Mouse (Mus musculus) hindbrain, embryonic 12.5 days (tissue): ENCODE measurements around the gene Mrln. TPM values are rescaled to one million over a fixed set of nuclear protein-coding genes. Genes with fewer than 3 reads are reported as not detected.
"Not testable (repeated sequence)": the region's sequence is repeated elsewhere in the genome, so short reads cannot be mapped to it uniquely, and the experiment has no call there.

ENCODE experiments used
- ATAC-seq: fragments of 200-750 bp; cut with Nextera tagmentation; 2 replicates; pipeline ENCODE4 v1.8.0; 2017; ENCODE audit warnings: moderate TSS enrichment; ENCODE audit not compliant: low FRiP score
- H3K27ac ChIP-seq: fragments of 300-500 bp; sonication (generic); 2 replicates; pipeline ENCODE4 v1.5.1; 2016; ENCODE audit warnings: mild to moderate bottlenecking
- H3K27me3 ChIP-seq: fragments of 300-500 bp; sonication (generic); 2 replicates; pipeline ENCODE4 v1.6.1; 2016; ENCODE audit warnings: mild to moderate bottlenecking
- H3K36me3 ChIP-seq: fragments of 300-500 bp; sonication (generic); 2 replicates; pipeline ENCODE4 v1.6.1; 2016; ENCODE audit warnings: mild to moderate bottlenecking
- H3K4me1 ChIP-seq: fragments of 300-500 bp; sonication (generic); 2 replicates; pipeline ENCODE4 v1.6.1; 2016
- H3K4me2 ChIP-seq: fragments of 300-500 bp; sonication (generic); replicated peaks from 2 replicates; pipeline ENCODE4 v1.6.1; 2016; ENCODE audit warnings: mild to moderate bottlenecking
- H3K4me3 ChIP-seq: fragments of 300-500 bp; sonication (generic); 2 replicates; pipeline ENCODE4 v1.5.1; 2016; ENCODE audit warnings: mild to moderate bottlenecking
- H3K9ac ChIP-seq: fragments of 300-500 bp; sonication (generic); 2 replicates; pipeline ENCODE4 v1.6.1; 2016; ENCODE audit warnings: mild to moderate bottlenecking, moderate library complexity
- H3K9me3 ChIP-seq: fragments of 300-500 bp; sonication (generic); replicated peaks from 2 replicates; pipeline ENCODE4 v1.6.1; 2016; ENCODE audit warnings: mild to moderate bottlenecking
- WGBS: fragments of 180-500 bp; shearing (Covaris S2); methylation state at CpG from one replicate; pipeline ENCODE4 v1.1.7; 2016; 5-methylcytosine and 5-hydroxymethylcytosine counted together
- polyA plus RNA-seq: library from polyadenylated mRNA; unstranded; fragments of >200 nt; fragmentation: Nextera tagmentation; extraction: Ambion mirVana; gene quantifications from 2 replicates; pipeline ENCODE4 v1.2.1, GENCODE M21; 2016

Mrln gene
- polyA plus RNA-seq, 1 experiment from 2014 or later: 3.8 TPM

GRCm38 (mm10) chr10:70198012-70198411 lies 6.5 kb upstream of the Mrln start:
- Histone ChIP-seq H3K27ac (no peak overlapping the region), H3K9me3 (no peaks in the 10 kb centered on the region), H3K36me3 (no peaks in the 10 kb centered on the region), H3K4me1 (no peaks in the 10 kb centered on the region; the same call in 1 of the 2 replicates), H3K27me3 (no peaks in the 10 kb centered on the region), H3K9ac (no peak overlapping the region), H3K4me3 (no peak overlapping the region), H3K4me2 (no peak overlapping the region)
- 75% methylated on average over 6 of the region's 6 CpGs for WGBS
- ATAC-seq: no peak

- no peaks in the 10 kb centered on the region for H3K27me3 ChIP-seq
- 93% methylated on average over 7 of the region's 7 CpGs for WGBS
- no peak overlapping the region for H3K9ac ChIP-seq
- no peaks in the 10 kb centered on the region for H3K36me3 ChIP-seq
- H3K4me1 ChIP-seq: no peaks in the 10 kb centered on the region; the same call in 1 of the 2 replicates
- H3K4me3 ChIP-seq: no peak overlapping the region
- H3K27ac ChIP-seq: no peak overlapping the region
- ATAC-seq: no peak
- H3K9me3 ChIP-seq: no peaks in the 10 kb centered on the region
- no peak overlapping the region for H3K4me2 ChIP-seq
Measured at GRCm38 (mm10) chr10:70198951-70199463, 5.5 kb upstream of the Mrln start.

GRCm38 (mm10) chr10:70199466-70200210 lies 4.8 kb upstream of the Mrln start:
- Histone ChIP-seq H3K4me1 (no peaks in the 10 kb centered on the region; the same call in 1 of the 2 replicates), H3K36me3 (no peaks in the 10 kb centered on the region), H3K27ac (no peak overlapping the region), H3K27me3 (no peaks in the 10 kb centered on the region), H3K4me2 (no peak overlapping the region), H3K9ac (no peak overlapping the region), H3K4me3 (no peak overlapping the region), H3K9me3 (no peaks in the 10 kb centered on the region)
- ATAC-seq: no peak
- WGBS: 90% methylated on average over 6 of the region's 6 CpGs

GRCm38 (mm10) chr10:70200889-70201500 lies 3.5 kb upstream of the Mrln start:
- Histone ChIP-seq H3K27me3 (no peaks in the 10 kb centered on the region), H3K36me3 (no peaks in the 10 kb centered on the region), H3K4me2 (no peak overlapping the region), H3K27ac (no peak overlapping the region), H3K4me1 (no peaks in the 10 kb centered on the region; the same call in 1 of the 2 replicates), H3K9me3 (no peaks in the 10 kb centered on the region), H3K9ac (no peak overlapping the region), H3K4me3 (no peak overlapping the region)
- WGBS: 70% methylated on average over 12 of the region's 12 CpGs
- no peak for ATAC-seq

GRCm38 (mm10) chr10:70211281-70211680 lies 6.8 kb downstream of the Mrln start:
- no peaks in the 10 kb centered on the region for H3K4me1 ChIP-seq
- WGBS: 84% methylated on average over 9 of the region's 9 CpGs
- no peak overlapping the region for H3K4me3 ChIP-seq
- ATAC-seq: no peak
- no peaks in the 10 kb centered on the region for H3K36me3 ChIP-seq
- no peak overlapping the region for H3K4me2 ChIP-seq
- H3K27ac ChIP-seq: no peak overlapping the region
- H3K9ac ChIP-seq: no peak overlapping the region
- no peaks in the 10 kb centered on the region for H3K9me3 ChIP-seq
- no peaks in the 10 kb centered on the region for H3K27me3 ChIP-seq

- Histone ChIP-seq H3K4me1 (no peaks in the 10 kb centered on the region), H3K27ac (no peak overlapping the region), H3K4me2 (no peak overlapping the region), H3K27me3 (no peaks in the 10 kb centered on the region; the same call in 1 of the 2 replicates), H3K9me3 (no peaks in the 10 kb centered on the region), H3K4me3 (no peak overlapping the region), H3K36me3 (no peaks in the 10 kb centered on the region), H3K9ac (no peak overlapping the region)
- 69% methylated on average over 5 of the region's 5 CpGs for WGBS
- ATAC-seq: no peak
Measured at GRCm38 (mm10) chr10:70220971-70221370, 16.5 kb downstream of the Mrln start.

- ATAC-seq, H3K9me3 ChIP-seq, H3K4me1 ChIP-seq, H3K27ac ChIP-seq, H3K9ac ChIP-seq, H3K36me3 ChIP-seq, H3K27me3 ChIP-seq, H3K4me2 ChIP-seq, H3K4me3 ChIP-seq: not testable (repeated sequence)
- WGBS: 93% methylated on average over 8 of the region's 8 CpGs
Measured at GRCm38 (mm10) chr10:70222231-70222630, 17.8 kb downstream of the Mrln start.

- no peak overlapping the region for H3K4me3 ChIP-seq
- H3K9me3 ChIP-seq: no peaks in the 10 kb centered on the region
- 87% methylated on average over 6 of the region's 6 CpGs for WGBS
- H3K4me1 ChIP-seq: no peaks in the 10 kb centered on the region
- H3K36me3 ChIP-seq: no peaks in the 10 kb centered on the region
- no peak for ATAC-seq
- no peaks in the 10 kb centered on the region; the same call in 1 of the 2 replicates for H3K27me3 ChIP-seq
- no peak overlapping the region for H3K27ac ChIP-seq
- no peak overlapping the region for H3K9ac ChIP-seq
- no peak overlapping the region for H3K4me2 ChIP-seq
Measured at GRCm38 (mm10) chr10:70224571-70224970, 20.1 kb downstream of the Mrln start.

GRCm38 (mm10) chr10:70225760-70226159 lies 21.3 kb downstream of the Mrln start:
- Histone ChIP-seq H3K27ac (no peak overlapping the region), H3K4me1 (no peaks in the 10 kb centered on the region), H3K4me3 (no peak overlapping the region), H3K9ac (no peak overlapping the region), H3K27me3 (no peaks in the 10 kb centered on the region; the same call in 1 of the 2 replicates), H3K9me3 (no peaks in the 10 kb centered on the region), H3K4me2 (no peak overlapping the region), H3K36me3 (no peaks in the 10 kb centered on the region)
- no peak for ATAC-seq
- WGBS: 71% methylated on average over 6 of the region's 6 CpGs

GRCm38 (mm10) chr10:70226608-70227007 lies 22.1 kb downstream of the Mrln start:
- Histone ChIP-seq H3K9me3 (no peaks in the 10 kb centered on the region), H3K4me3 (no peak overlapping the region), H3K9ac (no peak overlapping the region), H3K27ac (no peak overlapping the region), H3K27me3 (no peaks in the 10 kb centered on the region; the same call in 1 of the 2 replicates), H3K4me1 (no peaks in the 10 kb centered on the region), H3K4me2 (no peak overlapping the region), H3K36me3 (no peaks in the 10 kb centered on the region)
- ATAC-seq: no peak

GRCm38 (mm10) chr10:70230352-70230751 lies 25.9 kb downstream of the Mrln start:
- ATAC-seq: no peak
- Histone ChIP-seq H3K27me3 (no peaks in the 10 kb centered on the region), H3K27ac (no peak overlapping the region), H3K9ac (no peak overlapping the region), H3K4me2 (no peak overlapping the region), H3K9me3 (no peaks in the 10 kb centered on the region), H3K4me1 (no peaks in the 10 kb centered on the region), H3K36me3 (no peaks in the 10 kb centered on the region), H3K4me3 (no peak overlapping the region)
- WGBS: 83% methylated on average over 6 of the region's 6 CpGs

- H3K4me1 ChIP-seq: 0 out of 2 replicates have a peak, but pooled peaks cover under 1% of the 10 kb centered on the region
- H3K27me3 ChIP-seq: peaks cover 4% of the 10 kb centered on the region
- no peaks in the 10 kb centered on the region for H3K36me3 ChIP-seq
- no peak overlapping the region for H3K4me3 ChIP-seq
- no peak overlapping the region for H3K27ac ChIP-seq
- H3K9ac ChIP-seq: no peak overlapping the region
- 79% methylated on average over 2 of the region's 2 CpGs for WGBS
- H3K4me2 ChIP-seq: no peak overlapping the region
- H3K9me3 ChIP-seq: no peaks in the 10 kb centered on the region
- ATAC-seq: no peak
Measured at GRCm38 (mm10) chr10:70237936-70238335, 33.5 kb downstream of the Mrln start.
